Mouse (Mus musculus): ENCODE measurements around the gene Vax2.

Gene Vax2

DNA sequence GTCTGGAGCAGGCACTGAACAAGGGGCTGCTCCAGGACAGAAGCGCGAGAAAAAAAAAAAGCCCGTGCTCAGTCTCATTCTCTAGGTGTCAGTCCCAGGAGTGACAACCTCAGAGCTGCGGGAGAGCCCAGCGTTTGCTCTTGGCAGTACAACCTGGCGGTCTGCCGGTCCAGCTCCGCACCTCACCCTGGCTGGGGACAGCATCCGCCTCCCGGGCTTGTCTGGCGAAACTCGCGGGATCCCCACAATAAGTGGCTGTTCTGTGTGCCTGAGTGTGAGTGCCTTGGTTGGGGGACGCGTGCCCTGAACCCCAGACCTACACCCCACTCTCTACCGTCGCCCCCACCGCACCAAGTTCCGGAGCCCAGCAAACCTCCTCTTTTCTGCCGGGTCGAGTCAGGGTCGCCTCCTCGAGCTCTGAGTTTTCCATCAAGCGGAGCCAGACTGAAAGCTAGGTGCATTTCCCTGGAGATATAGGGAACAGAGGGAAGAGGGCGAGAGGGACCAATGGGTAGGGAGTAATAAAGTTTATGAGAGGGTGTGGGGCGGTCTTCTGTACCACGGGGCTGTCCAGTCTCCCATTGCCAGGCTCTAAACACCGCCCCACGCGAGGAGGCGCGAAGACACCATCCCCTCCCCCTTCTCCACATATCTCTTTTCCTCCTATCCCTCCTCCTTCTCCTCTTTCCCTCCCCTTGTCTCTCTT lies 550 bp upstream of the Vax2 start:
- in situ Hi-C loops (cut with MboI, MseI): no loop called here

DNA sequence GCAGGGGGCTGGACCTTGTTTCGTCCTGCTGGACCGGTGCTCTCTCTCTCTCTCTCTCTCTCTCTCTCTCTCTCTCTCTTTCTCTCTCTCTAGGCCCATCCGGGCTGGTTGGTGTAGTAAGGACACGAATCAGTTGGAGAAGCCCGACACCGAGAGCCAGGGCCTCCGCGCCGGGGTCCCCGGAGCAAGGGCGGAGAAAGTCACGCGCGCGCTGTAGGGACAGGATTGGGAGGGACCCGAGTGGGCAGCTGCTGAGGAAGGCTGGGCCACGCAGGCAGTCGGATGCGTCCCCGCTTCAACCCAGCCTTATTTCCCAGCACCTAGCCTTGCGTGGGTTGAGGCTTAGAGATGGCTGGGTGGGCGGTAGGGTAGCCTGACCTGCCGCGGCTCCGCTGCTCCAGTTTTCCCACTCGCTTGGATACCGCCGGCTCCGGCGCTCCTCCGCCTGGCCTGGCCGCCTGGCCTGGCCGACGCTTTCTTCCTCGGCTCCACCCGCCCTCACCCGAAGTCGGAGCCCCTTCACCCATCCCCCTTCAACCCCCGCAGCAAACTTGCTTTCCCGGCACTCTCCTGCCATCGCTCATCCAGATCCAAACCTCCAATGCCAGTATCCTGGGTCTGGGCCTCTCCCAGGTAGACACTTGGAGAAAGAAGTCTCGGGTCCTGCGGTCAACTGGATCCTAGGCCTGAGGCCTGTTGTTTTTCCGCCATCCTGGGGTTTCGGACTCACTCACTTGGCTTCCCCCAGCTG lies 836 bp downstream of the Vax2 start:
- in situ Hi-C loops (cut with MboI, MseI): no loop called here

DNA sequence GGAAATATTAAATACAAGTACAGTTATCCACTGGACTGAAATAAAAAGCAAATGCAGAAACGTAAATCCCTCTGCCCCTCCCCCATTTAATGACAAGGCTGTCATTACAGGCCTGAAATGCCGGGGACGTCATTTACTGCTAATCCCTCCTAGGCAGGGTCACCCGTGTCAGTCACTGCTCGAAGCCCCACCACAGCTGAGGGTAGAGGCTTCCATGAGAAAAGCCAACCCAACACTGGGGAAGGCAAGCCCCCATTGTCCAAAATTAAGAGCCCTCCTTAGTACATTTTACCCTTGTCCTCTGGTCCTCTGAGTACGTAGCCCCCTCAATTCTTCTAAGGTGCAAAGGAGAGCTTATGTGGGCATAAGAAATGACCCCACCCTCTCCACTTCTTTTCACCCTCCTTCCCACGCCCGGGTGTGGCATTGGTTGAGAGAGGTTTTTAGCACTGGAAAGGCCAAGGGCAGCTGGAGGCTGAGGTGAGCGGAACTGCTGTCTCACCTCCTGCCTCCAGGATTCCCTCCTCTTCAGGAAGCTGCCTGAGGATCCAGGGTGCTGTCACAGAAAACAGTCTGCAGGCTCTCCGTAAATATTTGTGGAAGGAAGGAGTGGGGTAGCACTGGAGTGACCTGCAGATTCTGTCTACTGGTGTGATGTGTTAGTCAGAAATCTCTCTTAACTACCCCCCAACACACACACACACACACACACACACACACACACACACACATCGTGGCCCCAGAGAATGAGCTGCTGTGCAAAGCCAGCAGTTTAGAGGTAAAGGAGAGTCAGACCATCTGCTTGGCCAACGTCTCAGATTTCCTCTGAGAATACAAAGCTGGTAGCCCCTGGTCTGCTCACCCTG lies 2.4 kb downstream of the Vax2 start:
- in situ Hi-C loops (cut with MboI, MseI): no loop called here

DNA sequence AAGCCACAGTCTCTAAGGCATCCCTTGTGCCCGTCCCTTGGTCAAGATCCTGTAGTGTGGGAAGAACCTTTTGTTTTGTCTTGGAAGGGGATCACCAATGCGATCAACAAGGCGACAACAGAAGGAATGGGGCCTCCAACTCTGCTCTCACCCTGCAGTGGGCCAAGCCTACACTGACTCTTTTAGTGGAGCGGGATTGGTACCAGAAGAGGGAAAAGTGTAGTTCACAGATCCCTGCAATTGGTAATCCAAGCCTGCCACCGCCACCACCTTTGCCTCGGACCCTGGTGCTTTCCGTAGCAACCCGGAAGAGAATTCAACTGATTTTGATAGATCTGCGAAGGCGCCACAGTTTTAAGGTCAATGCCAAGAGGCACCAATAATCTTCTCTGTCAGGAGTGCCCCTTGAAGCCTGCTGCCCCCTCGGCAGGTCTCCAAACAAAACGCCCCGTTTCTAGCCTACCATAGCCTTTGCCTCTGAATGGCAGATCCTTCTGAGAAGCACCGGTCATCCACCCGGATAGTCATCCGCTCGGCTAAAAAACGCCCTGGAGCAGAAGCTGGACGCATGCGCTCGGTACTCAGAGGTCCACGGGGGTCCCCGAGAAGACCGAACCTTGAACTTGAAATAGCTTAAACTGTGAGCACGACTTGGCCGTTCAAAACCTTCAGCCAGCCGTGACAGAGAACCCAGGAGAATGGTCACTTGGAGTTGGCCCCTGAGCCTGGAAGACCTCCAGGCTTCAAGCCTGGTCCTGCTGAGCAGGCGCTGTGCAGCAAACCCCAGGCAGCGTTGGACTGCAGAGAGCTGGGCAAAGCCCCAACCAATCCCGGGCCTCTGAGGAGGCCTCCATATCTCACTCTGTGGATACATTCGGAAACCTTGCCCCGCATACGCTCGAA lies 3.4 kb downstream of the Vax2 start:
- in situ Hi-C loops (cut with MboI, MseI): no loop called here

GRCm38 (mm10) chr6:83715461-83716196 lies 4.6 kb downstream of the Vax2 start:
- in situ Hi-C loops (cut with MboI, MseI): no loop called here

- in situ Hi-C loops (cut with MboI, MseI): no loop called here
Measured at GRCm38 (mm10) chr6:83717026-83717425, 6.0 kb downstream of the Vax2 start.

GRCm38 (mm10) chr6:83722526-83722925 lies 11.5 kb downstream of the Vax2 start:
- in situ Hi-C loops (cut with MboI, MseI): no loop called here

GRCm38 (mm10) chr6:83727178-83727577 lies 16.1 kb downstream of the Vax2 start:
- in situ Hi-C loops (cut with MboI, MseI): no loop called here

- in situ Hi-C loops (cut with MboI, MseI): no loop called here
Measured at GRCm38 (mm10) chr6:83728488-83728887, 17.4 kb downstream of the Vax2 start.

GRCm38 (mm10) chr6:83729350-83729970 lies 18.4 kb downstream of the Vax2 start:
- in situ Hi-C loops (cut with MboI, MseI): no loop called here

DNA sequence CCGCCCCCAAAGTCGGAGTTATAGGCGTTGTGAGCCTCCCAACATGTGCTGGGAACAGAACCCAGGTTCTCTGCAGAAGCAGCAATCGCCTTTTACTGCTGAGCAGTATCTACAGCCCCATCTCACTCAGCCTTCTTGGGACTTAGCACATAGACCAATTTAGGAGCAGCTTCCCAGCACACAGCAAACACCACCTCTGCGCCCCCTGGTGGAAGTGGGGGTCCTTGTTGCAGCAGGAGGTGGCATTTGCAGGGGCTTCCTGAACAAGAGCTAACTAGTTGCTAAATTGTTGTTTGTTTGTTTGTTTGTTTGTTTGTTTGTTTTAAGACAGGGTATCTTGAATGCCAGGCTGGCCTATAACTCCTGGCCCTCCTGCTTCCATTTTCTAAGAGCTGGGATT lies 20.1 kb downstream of the Vax2 start:
- in situ Hi-C loops (cut with MboI, MseI): no loop called here

- in situ Hi-C loops (cut with MboI, MseI): no loop called here
Measured at GRCm38 (mm10) chr6:83737311-83737710, 26.2 kb downstream of the Vax2 start.

- in situ Hi-C loops (cut with MboI, MseI): no loop called here
Measured at GRCm38 (mm10) chr6:83738596-83738995, 27.5 kb downstream of the Vax2 start.

- in situ Hi-C loops (cut with MboI, MseI): loop anchor here in 1 of 2 experiments (5.0 kb wide), 1 partner anchor 55 kb away; no protein-coding TSS in a partner anchor
Measured at GRCm38 (mm10) chr6:83742761-83743160, 31.7 kb downstream of the Vax2 start, which contains the start of gene Atp6v1b1. Atp6v1b1 (plus strand) TSS chr6:83742990.

DNA sequence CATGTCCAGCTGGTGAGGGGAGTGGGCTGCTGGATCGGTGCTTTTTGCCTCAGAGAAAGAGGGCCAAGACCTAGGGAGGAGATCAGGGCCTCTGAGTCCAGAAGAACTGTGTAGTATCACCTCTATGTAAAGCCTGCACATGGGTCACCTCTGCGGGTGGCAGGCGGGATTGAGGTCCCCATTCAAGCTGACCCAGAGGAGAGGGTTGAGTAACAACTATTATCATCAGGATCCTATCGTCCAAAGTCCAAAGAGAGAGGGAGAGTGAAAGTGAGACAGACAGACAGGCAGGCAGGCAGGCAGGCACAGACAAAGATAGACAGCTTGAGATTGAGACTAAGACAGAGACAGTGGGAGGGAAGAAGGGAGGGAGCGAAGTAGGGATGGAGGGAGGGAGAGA lies 32.1 kb downstream of the Vax2 start:
- in situ Hi-C loops (cut with MboI, MseI): loop anchor here in 1 of 2 experiments (5.0 kb wide), 1 partner anchor 56 kb away; no protein-coding TSS in a partner anchor

GRCm38 (mm10) chr6:83744126-83744525 lies 33.1 kb downstream of the Vax2 start:
- in situ Hi-C loops (cut with MboI, MseI): loop anchor here in 1 of 2 experiments (5.0 kb wide), 1 partner anchor 57 kb away; no protein-coding TSS in a partner anchor

DNA sequence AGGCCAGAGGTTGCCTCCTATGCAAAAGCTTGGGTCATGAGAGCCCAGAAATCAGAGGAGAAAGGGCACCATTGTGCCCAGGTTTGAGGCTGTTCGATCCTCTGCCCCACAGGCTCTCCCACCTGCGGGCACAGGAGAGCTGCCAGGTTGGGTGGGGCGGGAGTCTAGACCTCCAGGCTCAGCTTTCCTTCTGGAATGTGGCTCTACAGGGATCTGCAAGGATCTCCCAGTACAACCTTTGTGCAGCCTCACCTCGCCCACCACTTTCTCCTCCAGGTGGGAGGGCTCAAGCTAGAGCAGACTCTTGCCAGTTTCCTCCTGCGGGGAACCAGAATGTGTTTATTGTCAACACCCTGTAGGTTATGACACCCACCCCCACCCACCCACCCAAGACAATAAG lies 33.5 kb downstream of the Vax2 start:
- in situ Hi-C loops (cut with MboI, MseI): loop anchor here in 1 of 2 experiments (5.0 kb wide), 1 partner anchor 57 kb away; no protein-coding TSS in a partner anchor

DNA sequence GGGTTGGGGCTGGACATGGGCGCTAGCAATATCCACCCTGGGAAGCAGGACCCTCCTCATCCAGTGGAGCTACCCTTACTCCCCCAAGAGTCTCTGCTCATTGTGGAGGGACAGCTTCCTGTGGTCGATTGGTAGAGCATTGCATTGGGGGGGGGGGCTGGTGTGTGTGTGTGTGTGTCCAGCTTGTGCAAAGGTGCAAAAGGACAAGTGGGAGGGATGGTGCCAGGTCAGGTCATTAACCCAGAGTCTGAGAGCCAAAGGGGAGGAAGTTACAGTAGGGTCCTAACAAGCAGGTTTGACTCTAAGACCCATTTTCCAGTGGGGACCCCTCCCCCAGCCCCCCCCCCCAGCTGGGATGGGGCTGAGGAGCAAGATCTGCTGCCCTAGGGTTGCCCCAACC lies 34.4 kb downstream of the Vax2 start:
- in situ Hi-C loops (cut with MboI, MseI): loop anchor here in 1 of 2 experiments (5.0 kb wide), 1 partner anchor 53 kb away; no protein-coding TSS in a partner anchor

GRCm38 (mm10) chr6:83749286-83749685 lies 38.2 kb downstream of the Vax2 start:
- in situ Hi-C loops (cut with MboI, MseI): loop anchor here in 1 of 2 experiments (5.0 kb wide), 1 partner anchor 57 kb away; no protein-coding TSS in a partner anchor

Measured in T-helper 17 cell (primary cell).